Mouse (Mus musculus): ENCODE measurements around the gene Hsd17b1. TPM values are rescaled to one million over a fixed set of nuclear protein-coding genes. Genes with fewer than 3 reads are reported as not detected.

Gene Hsd17b1
- total and polyA plus RNA-seq, 3 experiments = not detected

DNA sequence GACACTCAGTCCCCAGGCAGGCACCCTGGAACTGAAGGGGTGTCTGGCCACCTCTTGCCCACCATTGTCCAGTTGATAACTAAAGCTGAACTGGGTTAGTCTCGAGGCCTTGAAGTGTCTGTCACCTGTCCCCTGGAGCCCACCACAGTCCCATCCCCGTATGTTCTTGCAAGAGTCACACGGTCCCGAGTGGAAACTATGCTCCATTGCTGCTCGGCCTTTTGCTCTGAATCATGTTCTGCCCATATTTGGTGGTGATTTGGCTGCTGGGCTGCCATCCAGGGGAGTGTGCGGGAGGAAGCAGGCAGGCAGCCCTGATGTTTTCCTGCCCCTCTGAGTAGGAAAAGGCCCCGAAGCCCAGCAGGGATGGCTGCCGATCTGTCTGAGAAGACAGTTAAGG is 18.1 kb upstream of the Hsd17b1 start:
- H3K36me3 ChIP-seq (ENCODE audit: control insufficient read depth in 1 of 2, insufficient read depth in 2 of 2, low read length in 2 of 2) = peaks cover 0 to 16% of the 10 kb centered on the region in 2 experiments; a peak in 2 of 4 replicates
- no peak overlapping the region for H3K27ac ChIP-seq (ENCODE audit: control insufficient read depth, low read depth, low read length)
- peaks cover 12 to 21% of the 10 kb centered on the region in 2 experiments for H3K4me1 ChIP-seq (ENCODE audit: control insufficient read depth in 1 of 2, insufficient read depth in 2 of 2, low read length in 2 of 2)
- no peaks in the 10 kb centered on the region for H3K27me3 ChIP-seq (ENCODE audit: control insufficient read depth in 1 of 2, insufficient read depth in 2 of 2, low read length in 2 of 2)
- H3K9me3 ChIP-seq (replicated peaks; ENCODE audit: insufficient read depth, low read length) = no peaks in the 10 kb centered on the region
- no peaks in the 10 kb centered on the region for H3K79me2 ChIP-seq (ENCODE audit: control insufficient read depth, insufficient read depth, low read length, poor library complexity)
- no peak overlapping the region for H3K4me3 ChIP-seq (ENCODE audit: control insufficient read depth in 1 of 2, insufficient read depth in 1 of 2, low read depth in 2 of 2, low read length in 2 of 2)
- H3K9ac ChIP-seq (ENCODE audit: control insufficient read depth, low read depth, low read length, poor library complexity, severe bottlenecking) = no peak overlapping the region
- TF ChIP-seq TAL1 (IDR thresholded peaks at IDR 0.05; ENCODE audit: low read length) = no peak
- TF ChIP-seq MAX (IDR thresholded peaks at IDR 0.05; ENCODE audit: low read length) = no peak
- TF ChIP-seq MYB (IDR thresholded peaks at IDR 0.05; ENCODE audit: low read depth, low read length) = no peak
- no peak for TF ChIP-seq MAFK (IDR thresholded peaks at IDR 0.05; ENCODE audit: borderline replicate concordance, low read depth, low read length)
- no peak for TF ChIP-seq USF1 (IDR thresholded peaks at IDR 0.05; ENCODE audit: low read depth, low read length)
- no peak for DNase-seq (ENCODE audit: low read depth, low spot score)

DNA sequence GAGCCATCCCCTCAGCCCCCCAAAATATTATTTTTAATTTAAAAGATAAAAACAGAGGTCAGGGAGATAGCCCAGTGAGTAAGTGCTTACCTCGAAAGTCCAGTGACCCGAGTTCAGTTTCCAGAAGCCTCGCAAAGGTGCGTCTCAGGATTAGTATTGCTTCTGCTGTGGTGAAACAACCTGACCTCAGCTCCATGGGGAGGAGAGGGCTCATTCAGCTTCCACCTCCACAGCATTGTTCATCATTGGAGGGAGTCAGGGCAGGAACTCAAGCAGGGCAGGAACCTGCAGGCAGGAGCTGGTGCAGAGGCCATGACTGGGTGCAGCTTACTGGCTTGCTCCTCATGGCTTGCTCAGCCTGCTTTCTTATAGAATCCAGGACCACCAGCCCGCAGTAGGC is 17.2 kb upstream of the Hsd17b1 start:
- Histone ChIP-seq H3K4me1 (ENCODE audit: control insufficient read depth in 1 of 2, insufficient read depth in 2 of 2, low read length in 2 of 2) (peaks cover 12 to 21% of the 10 kb centered on the region in 2 experiments), H3K27me3 (ENCODE audit: control insufficient read depth in 1 of 2, insufficient read depth in 2 of 2, low read length in 2 of 2) (no peaks in the 10 kb centered on the region), H3K36me3 (ENCODE audit: control insufficient read depth in 1 of 2, insufficient read depth in 2 of 2, low read length in 2 of 2) (peaks cover 0 to 16% of the 10 kb centered on the region in 2 experiments; a peak in 2 of 4 replicates), H3K9me3 (replicated peaks; ENCODE audit: insufficient read depth, low read length) (no peaks in the 10 kb centered on the region), H3K9ac (ENCODE audit: control insufficient read depth, low read depth, low read length, poor library complexity, severe bottlenecking) (no peak overlapping the region), H3K4me3 (ENCODE audit: control insufficient read depth in 1 of 2, insufficient read depth in 1 of 2, low read depth in 2 of 2, low read length in 2 of 2) (no peak overlapping the region), H3K79me2 (ENCODE audit: control insufficient read depth, insufficient read depth, low read length, poor library complexity) (no peaks in the 10 kb centered on the region), H3K27ac (ENCODE audit: control insufficient read depth, low read depth, low read length) (no peak overlapping the region)
- no peak for DNase-seq (ENCODE audit: low read depth, low spot score)
- TF ChIP-seq MAFK (IDR thresholded peaks at IDR 0.05; ENCODE audit: borderline replicate concordance, low read depth, low read length) (no peak), ZMIZ1 (IDR thresholded peaks at IDR 0.05; ENCODE audit: low read depth, low read length) (no peak), USF2 (IDR thresholded peaks at IDR 0.05; ENCODE audit: borderline replicate concordance in 1 of 2, insufficient read depth in 1 of 2, low read depth in 1 of 2, low read length in 2 of 2) (no peak), POLR2AphosphoS5 (IDR thresholded peaks at IDR 0.05; ENCODE audit: borderline replicate concordance, low read depth, low read length) (no peak), RCOR1 (IDR thresholded peaks at IDR 0.05; ENCODE audit: low read depth, low read length) (no peak), SIN3A (IDR thresholded peaks at IDR 0.05; ENCODE audit: low read length) (no peak), NELFE (IDR thresholded peaks at IDR 0.05; ENCODE audit: low read depth, low read length) (no peak), UBTF (IDR thresholded peaks at IDR 0.05; ENCODE audit: borderline replicate concordance, insufficient read depth, low read depth, low read length) (no peak), RAD21 (IDR thresholded peaks at IDR 0.05; ENCODE audit: low read depth, low read length) (no peak), CTCF (IDR thresholded peaks at IDR 0.05 in 2 of 3, conservative IDR thresholded peaks at IDR 0.05 in 1 of 3; ENCODE audit: control insufficient read depth in 1 of 3, insufficient read depth in 1 of 3, low read depth in 2 of 3, low read length in 3 of 3, poor library complexity in 1 of 3, severe bottlenecking in 1 of 3) (no peak), MXI1 (IDR thresholded peaks at IDR 0.05; ENCODE audit: low read depth, low read length) (no peak), ZKSCAN1 (IDR thresholded peaks at IDR 0.05; ENCODE audit: low read depth, low read length) (no peak), MYB (IDR thresholded peaks at IDR 0.05; ENCODE audit: low read depth, low read length) (no peak), JUND (IDR thresholded peaks at IDR 0.05; ENCODE audit: low read depth, low read length) (no peak)

All from MEL (cell line).